Mouse (Mus musculus) midbrain, embryonic 11.5 days (tissue): ENCODE results near the gene Bahd1. TPM values are rescaled to one million over a fixed set of nuclear protein-coding genes. Genes with fewer than 3 reads are reported as not detected.

ENCODE experiments used
- ATAC-seq: fragments of 200-750 bp; cut with Nextera tagmentation; 2 replicates; pipeline ENCODE4 v1.8.0; 2017; ENCODE audit warnings: moderate TSS enrichment, moderate library complexity; ENCODE audit not compliant: low FRiP score
- DNase-seq: peaks from one replicate; pipeline ENCODE4 v3.0.0; 2015; ENCODE audit warnings: low spot score; ENCODE audit errors: missing footprints
- H3K27ac ChIP-seq: fragments of 300-500 bp; sonication (generic); 2 replicates; pipeline ENCODE4 v1.5.1; 2014; ENCODE audit warnings: low read depth, low read length
- H3K27me3 ChIP-seq: fragments of 300-500 bp; sonication (generic); 2 replicates; pipeline ENCODE4 v1.6.1; 2014; ENCODE audit warnings: mild to moderate bottlenecking, low read length, moderate library complexity, mixed read lengths; ENCODE audit not compliant: control insufficient read depth, insufficient read depth
- H3K36me3 ChIP-seq: fragments of 300-500 bp; sonication (generic); 2 replicates; pipeline ENCODE4 v1.6.1; 2014; ENCODE audit warnings: mild to moderate bottlenecking, low read length, moderate library complexity, mixed read lengths; ENCODE audit not compliant: control insufficient read depth, insufficient read depth
- H3K4me1 ChIP-seq: fragments of 300-500 bp; sonication (generic); 2 replicates; pipeline ENCODE4 v1.6.1; 2014; ENCODE audit warnings: low read length; ENCODE audit not compliant: control insufficient read depth, insufficient read depth
- H3K4me2 ChIP-seq: fragments of 300-500 bp; sonication (generic); 2 replicates; pipeline ENCODE4 v1.6.1; 2014; ENCODE audit warnings: mild to moderate bottlenecking, moderate library complexity
- H3K4me3 ChIP-seq: fragments of 300-500 bp; sonication (generic); 2 replicates; pipeline ENCODE4 v1.5.1; 2014; ENCODE audit warnings: low read depth, low read length
- H3K9ac ChIP-seq: fragments of 300-500 bp; sonication (generic); 2 replicates; pipeline ENCODE4 v1.6.1; 2014; ENCODE audit warnings: low read length
- H3K9me3 ChIP-seq: fragments of 300-500 bp; sonication (generic); 2 replicates; pipeline ENCODE4 v1.6.1; 2016; ENCODE audit warnings: low read length; ENCODE audit not compliant: control insufficient read depth
- WGBS: fragments of 180-500 bp; shearing (Covaris S2); extraction: QIAGEN DNeasy Blood & Tissue Kit; methylation state at CpG from one replicate; pipeline ENCODE4 v1.1.7; 2014; 5-methylcytosine and 5-hydroxymethylcytosine counted together
- polyA plus RNA-seq: library from polyadenylated mRNA; unstranded; fragments of >200 nt; fragmentation: Nextera tagmentation; extraction: Ambion mirVana; gene quantifications from 2 replicates; pipeline ENCODE4 v1.2.1, GENCODE M21; 2014

The Bahd1 gene
- polyA plus RNA-seq, 1 experiment from 2014 or later, result 1.4 TPM

DNA sequence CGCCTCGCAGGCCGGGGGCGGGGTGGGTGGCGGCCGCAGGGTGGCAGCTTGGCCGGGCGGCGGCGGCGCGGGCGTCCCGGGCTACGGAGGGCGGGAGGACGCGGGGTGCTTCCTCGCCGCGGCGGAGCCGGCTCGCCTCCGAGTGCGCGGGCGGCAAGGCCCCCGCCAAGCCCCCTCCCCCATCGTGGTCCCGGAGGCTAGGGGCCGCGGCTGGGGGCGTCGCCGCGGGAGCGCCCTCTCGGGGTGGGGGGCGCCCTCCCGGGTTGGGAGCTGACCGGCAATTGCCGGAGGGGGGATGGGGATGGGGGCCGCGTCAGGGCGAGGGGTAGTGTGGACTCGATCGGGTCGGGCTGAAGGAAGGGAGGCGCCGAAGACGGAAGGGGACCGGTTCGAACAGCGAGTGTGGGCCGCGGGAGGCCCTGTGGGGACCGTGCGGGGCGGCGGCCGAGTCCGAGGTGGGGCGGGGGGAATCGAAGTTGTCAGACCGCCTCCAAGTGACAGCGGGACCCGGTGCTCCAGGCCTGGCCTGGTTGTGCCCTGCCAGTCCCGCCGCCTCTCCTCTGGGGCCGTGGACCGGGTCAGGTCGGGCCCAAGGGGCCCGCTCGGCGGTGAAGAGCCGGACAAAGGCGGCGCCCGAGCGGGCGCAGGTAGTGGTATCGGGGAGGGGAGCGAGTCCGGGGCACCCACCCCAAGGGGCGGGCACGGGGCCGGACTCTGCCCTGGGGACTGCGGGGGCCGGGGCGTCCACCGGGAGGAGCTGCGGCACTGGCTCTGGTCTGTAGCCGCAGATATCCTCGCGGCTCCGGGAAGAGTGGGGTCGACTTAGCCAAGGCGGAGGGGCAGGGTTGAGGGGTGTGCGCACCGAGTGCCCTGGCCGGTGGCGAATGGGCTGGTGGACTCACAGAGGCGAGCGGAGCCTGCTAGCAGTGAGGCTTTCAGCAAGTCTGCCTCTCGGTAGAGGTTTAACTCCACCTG is 2.2 kb downstream of the Bahd1 start:
- Histone ChIP-seq H3K27me3 (peaks cover 30% of the 10 kb centered on the region), H3K27ac (peak overlapping the region; percentile 74; the same call in 1 of the 2 replicates), H3K36me3 (no peaks in the 10 kb centered on the region), H3K4me1 (peaks cover 26% of the 10 kb centered on the region), H3K4me3 (peak overlapping the region; percentile 97), H3K9ac (peak overlapping the region; percentile 83), H3K4me2 (peak overlapping the region; percentile 95), H3K9me3 (no peaks in the 10 kb centered on the region)
- ATAC-seq, result peak; percentile 35
- DNase-seq, result peak; percentile 94
- under 1% methylated on average over 84 of the region's 106 CpGs for WGBS

DNA sequence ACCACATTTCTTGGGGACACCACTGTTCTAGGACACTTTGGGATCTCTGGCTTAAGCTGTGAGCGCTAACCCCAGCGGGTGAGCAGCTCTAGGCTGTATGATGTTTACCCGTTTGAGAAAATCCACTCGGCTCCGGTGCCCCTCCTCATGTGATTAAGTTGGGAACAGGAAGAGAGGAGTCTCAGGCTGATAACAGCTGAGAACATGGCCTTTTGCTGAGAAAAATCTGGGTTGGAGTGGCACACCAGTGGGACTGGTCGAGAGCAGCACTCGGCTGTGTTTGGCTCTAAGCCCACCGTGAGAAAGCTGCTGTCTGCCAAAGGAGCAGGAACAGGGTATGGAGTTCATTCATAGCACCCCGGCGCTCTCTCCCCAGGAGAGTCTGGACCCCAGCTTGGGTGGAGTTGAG is 3.2 kb downstream of the Bahd1 start:
- DNase-seq (peak; percentile 82), ATAC-seq (no peak)
- Histone ChIP-seq H3K9ac (peak overlapping the region; percentile 10; the same call in 1 of the 2 replicates), H3K27me3 (peaks cover 20% of the 10 kb centered on the region), H3K9me3 (no peaks in the 10 kb centered on the region), H3K4me2 (peak overlapping the region; percentile 95), H3K36me3 (no peaks in the 10 kb centered on the region), H3K27ac (no peak overlapping the region), H3K4me1 (peaks cover 19% of the 10 kb centered on the region), H3K4me3 (peak overlapping the region; percentile 97)
- WGBS, result 7% methylated on average over 10 of the region's 10 CpGs

DNA sequence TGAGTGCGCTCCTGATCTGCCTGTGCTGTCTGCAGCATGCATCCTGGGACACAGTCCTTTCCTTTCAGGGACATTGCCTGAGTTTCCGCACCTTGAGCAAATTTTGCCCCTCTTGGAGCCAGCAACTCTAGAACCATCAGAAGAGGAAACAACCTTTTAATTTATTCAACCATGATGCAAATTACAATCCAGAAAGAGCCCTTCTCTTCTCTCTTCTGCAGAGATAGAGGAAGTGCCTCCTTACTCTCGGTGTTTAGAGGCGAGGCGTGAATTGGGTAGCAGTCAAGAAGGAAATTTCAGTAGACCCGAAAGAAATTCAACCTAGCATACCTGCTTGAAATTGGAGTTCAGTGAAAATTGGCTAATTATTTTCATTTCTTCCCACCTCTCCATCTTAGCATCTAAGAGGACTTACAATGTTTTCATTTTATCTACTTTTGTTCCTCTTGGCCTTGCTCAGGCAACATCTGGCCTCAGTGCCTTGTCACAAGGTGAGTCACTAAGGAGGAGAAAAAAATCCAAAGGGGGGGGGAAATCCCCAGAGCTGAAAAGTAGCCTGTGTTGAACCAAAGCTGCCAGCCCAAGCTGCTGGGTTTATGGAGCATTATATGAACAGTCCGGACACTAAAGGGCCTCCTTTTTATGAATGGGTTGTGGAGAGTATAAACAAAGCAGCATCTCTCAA is 5.4 kb downstream of the Bahd1 start:
- no peaks in the 10 kb centered on the region for H3K36me3 ChIP-seq
- H3K4me3 ChIP-seq, result no peak overlapping the region
- no peaks in the 10 kb centered on the region for H3K9me3 ChIP-seq
- 90% methylated on average over 7 of the region's 7 CpGs for WGBS
- H3K4me1 ChIP-seq, result peaks cover 12% of the 10 kb centered on the region
- DNase-seq, result peak; percentile 2
- H3K4me2 ChIP-seq, result no peak overlapping the region
- no peak overlapping the region for H3K27ac ChIP-seq
- no peak overlapping the region for H3K9ac ChIP-seq
- H3K27me3 ChIP-seq, result no peaks in the 10 kb centered on the region; the same call in 1 of the 2 replicates
- no peak for ATAC-seq

DNA sequence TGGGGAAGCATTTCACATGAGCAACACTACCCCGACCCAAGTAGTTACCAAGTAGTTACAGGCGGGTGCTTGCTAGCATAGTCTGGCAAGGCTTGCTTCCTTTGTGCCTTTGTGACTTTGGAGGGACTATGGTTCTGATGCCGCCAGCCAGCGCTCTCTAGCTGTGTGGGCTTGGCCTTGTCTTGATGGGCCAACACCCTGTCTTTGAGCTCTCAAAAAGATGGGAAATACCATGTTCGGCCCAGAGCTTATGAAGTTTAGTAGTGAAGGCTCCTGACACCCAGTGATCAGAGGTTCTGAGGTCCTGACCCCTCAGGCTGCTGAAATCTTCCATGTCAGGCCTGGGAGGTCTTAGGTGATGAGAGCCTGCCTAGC is 5.9 kb downstream of the Bahd1 start:
- H3K4me1 ChIP-seq, result peaks cover 9% of the 10 kb centered on the region
- H3K36me3 ChIP-seq, result no peaks in the 10 kb centered on the region
- H3K9ac ChIP-seq, result no peak overlapping the region
- no peak overlapping the region for H3K27ac ChIP-seq
- H3K9me3 ChIP-seq, result no peaks in the 10 kb centered on the region
- no peak overlapping the region for H3K4me2 ChIP-seq
- peak; percentile 31 for DNase-seq
- H3K4me3 ChIP-seq, result no peak overlapping the region
- ATAC-seq, result no peak
- H3K27me3 ChIP-seq, result no peaks in the 10 kb centered on the region
- 79% methylated on average over 5 of the region's 5 CpGs for WGBS

DNA sequence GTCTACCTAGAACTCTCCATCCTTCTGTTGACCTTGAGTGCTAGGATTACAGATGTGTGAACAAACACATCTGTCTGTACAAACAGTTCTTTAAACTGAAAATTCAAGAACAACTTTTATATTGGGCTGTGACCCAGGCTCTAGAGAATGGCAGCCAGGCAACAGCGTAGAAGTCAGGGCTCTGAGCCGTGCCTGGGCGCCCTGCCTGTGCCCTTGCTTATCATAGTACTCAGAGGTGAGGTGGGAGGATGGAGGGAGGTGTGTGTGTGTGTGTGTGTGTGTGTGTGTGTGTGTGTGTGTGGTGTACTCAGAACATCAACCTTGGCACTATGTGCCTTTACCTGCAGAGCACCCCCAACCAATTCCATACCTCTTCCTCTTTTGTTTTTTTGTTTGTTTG is 7.6 kb downstream of the Bahd1 start:
- Histone ChIP-seq H3K9me3 (no peaks in the 10 kb centered on the region), H3K36me3 (no peaks in the 10 kb centered on the region), H3K4me3 (no peak overlapping the region), H3K4me2 (no peak overlapping the region), H3K4me1 (peaks cover 9% of the 10 kb centered on the region), H3K27me3 (no peaks in the 10 kb centered on the region), H3K27ac (no peak overlapping the region), H3K9ac (no peak overlapping the region)
- peak; percentile 28 for DNase-seq
- 96% methylated on average over 3 of the region's 3 CpGs for WGBS
- no peak for ATAC-seq

DNA sequence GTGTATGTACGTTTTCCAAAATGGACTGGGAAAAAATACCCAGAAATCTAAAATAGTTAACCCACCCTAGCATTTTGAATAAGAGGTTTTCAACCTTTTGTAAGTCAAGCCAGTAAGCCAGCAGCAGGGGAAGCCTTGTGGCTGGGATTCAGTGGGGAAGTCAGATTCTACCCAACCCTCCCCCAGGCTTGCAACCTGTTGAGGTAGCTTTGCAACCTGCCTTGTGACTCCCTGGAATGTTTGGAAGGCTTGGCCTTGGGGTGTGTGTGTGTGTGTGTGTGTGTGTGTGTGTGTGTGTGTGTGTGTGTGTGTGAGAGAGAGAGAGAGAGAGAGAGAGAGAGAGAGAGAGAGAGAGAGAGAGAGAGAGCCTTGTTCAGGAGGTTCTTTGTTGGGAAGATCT is 9.0 kb downstream of the Bahd1 start:
- H3K4me2 ChIP-seq, result no peak overlapping the region
- no peak overlapping the region for H3K4me3 ChIP-seq
- H3K9me3 ChIP-seq, result no peaks in the 10 kb centered on the region
- H3K36me3 ChIP-seq, result no peaks in the 10 kb centered on the region
- DNase-seq, result peak; percentile 31
- no peak overlapping the region for H3K27ac ChIP-seq
- ATAC-seq, result no peak
- WGBS, result 47% methylated on average over 1 of the region's 1 CpGs
- H3K27me3 ChIP-seq, result no peaks in the 10 kb centered on the region
- H3K9ac ChIP-seq, result no peak overlapping the region
- peaks cover 14% of the 10 kb centered on the region for H3K4me1 ChIP-seq

DNA sequence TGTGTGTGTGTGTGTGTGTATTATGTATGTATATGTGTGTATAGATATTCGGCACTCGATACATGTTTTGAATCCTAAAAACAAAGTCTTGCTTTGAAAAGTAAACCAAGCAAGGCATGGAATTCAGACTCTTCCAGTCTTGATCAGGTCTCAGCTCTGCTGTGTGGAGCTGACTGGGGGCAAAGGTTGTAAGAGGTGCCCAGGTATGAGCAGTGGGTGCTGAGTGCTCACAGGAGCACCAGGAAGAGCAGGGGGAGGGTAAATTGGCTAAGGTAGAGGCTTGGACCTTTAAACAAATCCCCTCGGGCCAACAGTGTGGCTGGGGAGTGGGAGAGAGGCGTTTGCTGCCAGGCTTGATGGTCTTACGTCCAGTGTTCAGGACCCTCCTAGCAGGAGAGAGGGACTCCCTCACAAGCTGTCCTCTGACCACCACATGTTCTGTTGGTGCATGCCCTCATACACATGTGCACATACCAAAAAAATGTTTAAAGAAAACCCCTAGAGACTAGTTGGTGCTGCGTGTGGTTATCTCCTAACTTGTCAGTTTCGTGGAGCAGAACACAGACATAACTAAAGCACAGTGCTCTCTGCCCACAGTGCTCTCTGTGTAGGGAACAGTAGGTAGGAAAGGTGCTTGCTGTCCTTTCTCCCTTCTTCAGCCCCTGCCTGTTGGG is 10.6 kb downstream of the Bahd1 start:
- no peak overlapping the region for H3K4me2 ChIP-seq
- H3K4me1 ChIP-seq, result peaks cover 21% of the 10 kb centered on the region
- DNase-seq (peak; percentile 39), ATAC-seq (no peak)
- no peaks in the 10 kb centered on the region for H3K27me3 ChIP-seq
- H3K9me3 ChIP-seq, result no peaks in the 10 kb centered on the region
- H3K9ac ChIP-seq, result no peak overlapping the region
- H3K36me3 ChIP-seq, result no peaks in the 10 kb centered on the region
- H3K27ac ChIP-seq, result no peak overlapping the region
- WGBS, result 87% methylated on average over 7 of the region's 7 CpGs
- H3K4me3 ChIP-seq, result no peak overlapping the region

DNA sequence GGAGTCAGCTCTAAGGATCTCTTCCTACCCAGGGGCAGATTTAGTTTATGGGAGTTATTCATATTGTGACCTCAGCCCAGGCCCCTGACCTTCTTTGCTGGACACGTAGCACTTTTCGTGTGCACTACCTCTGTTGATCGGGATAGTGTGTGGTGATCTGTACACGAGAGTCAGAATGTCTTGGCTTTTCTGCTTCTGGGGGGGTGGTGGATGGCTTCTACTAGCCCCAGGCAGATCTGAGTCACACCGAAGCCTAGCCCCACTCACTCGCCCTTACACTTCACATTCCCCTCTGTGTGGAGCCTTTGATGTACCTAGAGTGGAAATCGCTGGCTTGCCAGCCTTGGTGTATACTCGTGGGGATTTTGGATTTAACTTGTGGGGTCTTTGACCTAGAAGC is 12.5 kb downstream of the Bahd1 start:
- Histone ChIP-seq H3K27me3 (no peaks in the 10 kb centered on the region), H3K27ac (no peak overlapping the region), H3K9me3 (no peaks in the 10 kb centered on the region), H3K4me2 (no peak overlapping the region), H3K36me3 (peaks cover 6% of the 10 kb centered on the region; the same call in 1 of the 2 replicates), H3K4me3 (no peak overlapping the region), H3K9ac (no peak overlapping the region), H3K4me1 (peaks cover 21% of the 10 kb centered on the region)
- WGBS, result 74% methylated on average over 8 of the region's 8 CpGs
- peak; percentile 28 for DNase-seq
- ATAC-seq, result no peak
